Mouse (Mus musculus): ENCODE measurements at regions not wholly inside any gene's neighbourhood (a gene's known extent, or its start where the extent isn't known, plus 50 kb on each side); places are given as distances from the start of the nearest gene placed in this dataset.

DNA sequence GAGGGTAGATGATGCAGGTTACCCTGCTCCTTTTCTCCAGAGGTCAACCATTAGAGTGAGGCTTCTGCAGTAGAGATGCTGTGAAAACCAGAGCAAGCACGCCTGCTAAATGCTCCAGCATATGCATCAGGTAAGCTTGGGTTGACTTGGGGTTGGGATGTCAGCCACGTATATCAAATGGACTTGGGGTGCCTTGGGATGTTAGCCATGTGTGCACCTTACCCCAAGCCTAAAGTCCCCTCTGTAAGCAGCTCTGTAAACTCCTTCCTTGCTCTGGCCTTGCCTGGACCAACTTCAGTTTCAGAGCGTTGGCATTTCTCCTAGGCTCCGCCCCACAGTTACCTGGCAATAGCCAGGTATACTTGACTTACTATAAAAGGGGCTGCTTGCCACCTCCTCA lies 155.3 kb upstream of the Tmtc1 start:
- Histone ChIP-seq H3K4me3 (ENCODE audit: low read depth, low read length) (no peak overlapping the region), H3K27ac (ENCODE audit: low read depth, low read length) (no peak overlapping the region), H3K4me1 (ENCODE audit: insufficient read depth, low read length) (peaks cover 6% of the 10 kb centered on the region; the same call in 1 of the 2 replicates), H3K9ac (replicated peaks; ENCODE audit: low read length, poor library complexity, severe bottlenecking) (no peak overlapping the region), H3K36me3 (ENCODE audit: insufficient read depth, low read length) (no peaks in the 10 kb centered on the region), H3K4me2 (ENCODE audit: low read depth, low read length, poor library complexity, severe bottlenecking) (no peak overlapping the region), H3K27me3 (ENCODE audit: insufficient read depth, low read length) (no peaks in the 10 kb centered on the region), H3K9me3 (ENCODE audit: low read length) (no peaks in the 10 kb centered on the region)
- WGBS: 76% methylated on average over 4 of the region's 4 CpGs
- no peak for TF ChIP-seq CTCF (IDR thresholded peaks at IDR 0.05)
- ATAC-seq (ENCODE audit: low FRiP score) (no peak), DNase-seq (ENCODE audit: low spot score) (no peak)

DNA sequence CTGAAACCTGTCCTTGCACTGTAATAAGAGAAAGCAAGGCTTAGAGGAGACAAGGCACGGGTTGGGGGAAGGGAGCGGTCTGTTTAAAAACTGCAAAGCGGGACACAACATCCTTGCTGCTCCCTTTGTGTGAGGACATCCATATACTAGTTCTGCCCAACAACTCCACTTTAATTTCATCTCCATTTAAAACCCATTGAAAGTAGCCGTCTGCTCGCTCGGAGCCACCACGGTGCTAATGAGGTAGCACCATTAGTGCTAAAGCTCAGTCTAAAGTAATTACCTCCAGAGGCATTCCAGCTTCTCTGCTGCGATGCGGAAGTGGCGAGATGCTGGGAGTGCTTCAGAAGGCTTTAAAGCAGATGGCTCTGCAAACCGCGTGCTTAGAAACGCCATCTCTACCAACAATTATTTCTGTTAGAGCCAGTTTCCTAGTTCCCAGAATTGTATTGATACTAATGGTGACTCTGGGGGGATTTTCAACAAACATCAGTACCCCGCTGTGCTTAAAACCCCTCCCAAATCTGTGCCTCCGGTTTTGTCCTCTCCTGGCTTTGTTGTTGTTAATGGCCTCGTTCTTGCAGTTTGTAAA lies 154.7 kb upstream of the Tmtc1 start:
- DNase-seq (ENCODE audit: low spot score) (peak; percentile 55), ATAC-seq (ENCODE audit: low FRiP score) (no peak)
- no peak overlapping the region for H3K9ac ChIP-seq (replicated peaks; ENCODE audit: low read length, poor library complexity, severe bottlenecking)
- peak overlapping the region; percentile 40 for H3K4me2 ChIP-seq (ENCODE audit: low read depth, low read length, poor library complexity, severe bottlenecking)
- H3K4me1 ChIP-seq (ENCODE audit: insufficient read depth, low read length): peaks cover 6% of the 10 kb centered on the region; the same call in 1 of the 2 replicates
- 9% methylated on average over 16 of the region's 16 CpGs for WGBS
- TF ChIP-seq CTCF (IDR thresholded peaks at IDR 0.05): no peak
- H3K27me3 ChIP-seq (ENCODE audit: insufficient read depth, low read length): no peaks in the 10 kb centered on the region
- no peaks in the 10 kb centered on the region for H3K36me3 ChIP-seq (ENCODE audit: insufficient read depth, low read length)
- H3K27ac ChIP-seq (ENCODE audit: low read depth, low read length): no peak overlapping the region
- peak overlapping the region; percentile 10; the same call in 1 of the 2 replicates for H3K4me3 ChIP-seq (ENCODE audit: low read depth, low read length)
- no peaks in the 10 kb centered on the region for H3K9me3 ChIP-seq (ENCODE audit: low read length)

DNA sequence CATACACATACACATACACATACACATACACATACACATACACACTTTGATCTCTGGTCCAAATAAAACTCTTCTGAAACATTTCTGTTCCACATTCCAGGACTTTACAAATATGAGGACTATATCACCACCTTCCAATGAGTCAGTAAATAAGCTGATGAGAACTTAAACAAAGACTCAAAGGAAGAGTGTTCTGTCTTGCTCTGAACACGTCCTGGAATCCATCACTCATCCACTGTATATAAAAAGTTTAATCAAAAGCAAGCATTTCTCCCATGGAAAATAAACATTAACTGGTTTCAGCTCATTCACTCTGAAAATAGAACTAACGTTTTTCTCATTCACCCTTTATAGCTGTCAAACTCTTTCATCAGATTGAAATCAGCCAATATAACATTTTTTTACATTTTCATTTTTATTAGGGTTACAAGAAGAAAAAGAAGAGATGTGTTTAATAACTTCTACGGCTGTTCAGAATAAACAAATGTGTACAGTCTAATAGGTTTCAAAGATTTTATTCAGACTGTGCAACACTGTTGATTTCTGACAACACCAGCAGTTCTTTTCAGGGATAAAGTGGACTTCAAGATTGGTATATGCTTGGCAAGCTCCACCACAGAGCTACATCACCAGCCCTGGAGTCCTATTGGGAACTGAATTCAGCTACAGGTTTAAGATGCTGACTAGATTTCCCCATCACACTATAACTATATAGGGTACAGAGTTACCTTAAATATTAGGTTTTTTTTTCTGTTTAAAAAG lies 151.0 kb upstream of the Tmtc1 start:
- TF ChIP-seq CTCF (IDR thresholded peaks at IDR 0.05): no peak
- H3K36me3 ChIP-seq (ENCODE audit: insufficient read depth, low read length): no peaks in the 10 kb centered on the region
- DNase-seq (ENCODE audit: low spot score) (no peak), ATAC-seq (ENCODE audit: low FRiP score) (no peak)
- H3K4me2 ChIP-seq (ENCODE audit: low read depth, low read length, poor library complexity, severe bottlenecking): no peak overlapping the region
- no peak overlapping the region for H3K4me3 ChIP-seq (ENCODE audit: low read depth, low read length)
- H3K9ac ChIP-seq (replicated peaks; ENCODE audit: low read length, poor library complexity, severe bottlenecking): no peak overlapping the region
- H3K9me3 ChIP-seq (ENCODE audit: low read length): no peaks in the 10 kb centered on the region
- H3K27me3 ChIP-seq (ENCODE audit: insufficient read depth, low read length): no peaks in the 10 kb centered on the region
- 74% methylated on average over 3 of the region's 3 CpGs for WGBS
- H3K4me1 ChIP-seq (ENCODE audit: insufficient read depth, low read length): peaks cover 6% of the 10 kb centered on the region; the same call in 1 of the 2 replicates
- no peak overlapping the region for H3K27ac ChIP-seq (ENCODE audit: low read depth, low read length)

DNA sequence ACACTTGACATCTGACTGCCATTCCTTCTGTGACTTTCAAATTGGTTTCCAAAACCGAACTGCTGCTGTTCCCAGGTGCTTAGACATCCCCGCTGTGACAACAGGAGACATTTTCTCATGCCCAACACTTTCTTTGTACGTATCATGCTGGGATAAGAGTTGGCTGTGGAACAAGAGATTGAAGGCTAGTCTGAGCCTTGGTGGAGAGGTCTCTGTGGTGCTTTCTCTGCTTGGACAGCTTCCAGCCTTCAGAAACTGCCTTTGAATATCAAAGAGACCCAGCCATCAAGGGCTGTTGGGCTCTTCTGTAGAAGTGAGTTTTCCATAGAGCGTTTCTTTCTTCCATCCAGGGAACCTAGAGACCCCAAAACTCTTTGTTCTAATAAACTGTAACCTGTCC lies 144.8 kb upstream of the Tmtc1 start:
- H3K27ac ChIP-seq (ENCODE audit: low read depth, low read length): no peak overlapping the region
- no peaks in the 10 kb centered on the region for H3K4me1 ChIP-seq (ENCODE audit: insufficient read depth, low read length)
- WGBS: 59% methylated on average over 4 of the region's 4 CpGs
- H3K4me2 ChIP-seq (ENCODE audit: low read depth, low read length, poor library complexity, severe bottlenecking): no peak overlapping the region
- no peaks in the 10 kb centered on the region for H3K36me3 ChIP-seq (ENCODE audit: insufficient read depth, low read length)
- no peak for ATAC-seq (ENCODE audit: low FRiP score)
- H3K27me3 ChIP-seq (ENCODE audit: insufficient read depth, low read length): no peaks in the 10 kb centered on the region
- DNase-seq (ENCODE audit: low spot score): peak; percentile 45
- no peaks in the 10 kb centered on the region for H3K9me3 ChIP-seq (ENCODE audit: low read length)
- H3K9ac ChIP-seq (replicated peaks; ENCODE audit: low read length, poor library complexity, severe bottlenecking): no peak overlapping the region
- TF ChIP-seq CTCF (IDR thresholded peaks at IDR 0.05): no peak
- H3K4me3 ChIP-seq (ENCODE audit: low read depth, low read length): no peak overlapping the region

DNA sequence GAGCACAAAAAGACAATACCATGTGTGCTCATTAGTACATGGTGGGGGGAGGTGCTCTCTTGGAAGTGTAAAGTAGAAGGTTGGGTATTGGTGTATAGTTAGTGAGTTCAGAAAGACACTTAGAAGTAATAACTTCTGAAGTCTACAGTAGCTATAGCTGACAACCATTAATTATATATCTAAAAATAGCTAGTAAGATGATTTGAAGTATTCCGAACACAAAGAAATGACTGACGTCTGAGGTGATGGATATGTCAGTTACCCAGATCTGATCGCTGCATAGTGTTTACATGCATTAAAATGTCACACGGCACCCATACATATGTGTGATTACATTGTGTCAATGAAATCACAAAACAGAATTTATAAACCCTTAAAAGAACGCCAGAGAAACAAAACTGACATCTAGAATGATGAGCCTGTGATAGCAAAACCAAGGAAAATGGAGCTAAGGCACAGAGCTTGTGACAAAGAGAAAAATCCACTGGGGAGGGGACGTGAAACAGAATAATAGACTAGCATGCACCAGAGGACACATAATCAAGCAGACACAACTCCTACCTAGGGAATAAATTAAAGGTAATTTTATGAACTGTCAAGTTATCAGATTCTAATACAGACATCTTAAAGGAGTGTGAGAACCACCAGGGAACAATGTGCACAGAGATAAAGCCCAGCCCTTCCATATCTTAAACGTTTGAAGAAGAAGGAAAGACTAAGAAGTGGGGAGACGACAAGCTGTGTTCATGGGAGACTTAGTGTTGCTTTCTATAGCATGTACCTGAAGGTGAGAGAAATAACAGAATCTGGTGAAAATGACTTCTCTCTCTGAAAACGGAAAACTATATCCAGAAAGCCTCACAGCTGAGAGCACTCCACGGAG lies 142.5 kb upstream of the Tmtc1 start:
- peak; percentile 49 for DNase-seq (ENCODE audit: low spot score)

More for the DNA sequence above, 142.5 kb upstream of the Tmtc1 start:
- Histone ChIP-seq H3K4me3 (ENCODE audit: low read depth, low read length) (no peak overlapping the region), H3K27me3 (ENCODE audit: insufficient read depth, low read length) (no peaks in the 10 kb centered on the region), H3K4me1 (ENCODE audit: insufficient read depth, low read length) (no peaks in the 10 kb centered on the region), H3K9ac (replicated peaks; ENCODE audit: low read length, poor library complexity, severe bottlenecking) (no peak overlapping the region), H3K9me3 (ENCODE audit: low read length) (no peaks in the 10 kb centered on the region), H3K27ac (ENCODE audit: low read depth, low read length) (no peak overlapping the region), H3K4me2 (ENCODE audit: low read depth, low read length, poor library complexity, severe bottlenecking) (no peak overlapping the region), H3K36me3 (ENCODE audit: insufficient read depth, low read length) (no peaks in the 10 kb centered on the region)
- WGBS: 55% methylated on average over 10 of the region's 10 CpGs
- TF ChIP-seq CTCF (IDR thresholded peaks at IDR 0.05): no peak
- 0 out of 2 replicates have a peak, but pooled peaks have one; percentile 13 for ATAC-seq (ENCODE audit: low FRiP score)

All from midbrain, postnatal 0 days (tissue).